Mouse (Mus musculus) heart, embryonic 14.5 days (tissue): ENCODE measurements around the gene Olfr504. TPM values are rescaled to one million over a fixed set of nuclear protein-coding genes. Genes with fewer than 3 reads are reported as not detected.

Experiments
- polyA plus RNA-seq: library from polyadenylated mRNA; unstranded; fragments of >200 nt; fragmentation: Nextera tagmentation; extraction: Ambion mirVana; gene quantifications from 2 replicates; pipeline ENCODE4 v1.2.1, GENCODE M21; 2014

Gene Olfr504
- polyA plus RNA-seq, 1 experiment from 2014 or later: not detected

Other genes with a start within 250 kb of the Olfr504 start
- not detected in 2 replicates for gene Olfr492, start 242.1 kb downstream of the Olfr504 start, polyA plus RNA-seq
- gene Olfr493, start 218.8 kb downstream of the Olfr504 start, polyA plus RNA-seq: not detected in 2 replicates
- gene Olfr494, start 200.5 kb downstream of the Olfr504 start, polyA plus RNA-seq: not detected in 2 replicates
- gene Olfr495, start 172.6 kb downstream of the Olfr504 start, polyA plus RNA-seq: not detected in 2 replicates
- gene Olfr497, start 145.4 kb downstream of the Olfr504 start, polyA plus RNA-seq: not detected in 2 replicates
- gene Olfr498, start 100.5 kb downstream of the Olfr504 start, polyA plus RNA-seq: not detected in 2 replicates
- gene Olfr502, start 40.7 kb downstream of the Olfr504 start, polyA plus RNA-seq: not detected in 2 replicates
- not detected in 2 replicates for gene Olfr503, start 21.3 kb downstream of the Olfr504 start, polyA plus RNA-seq
- not detected in 2 replicates for gene Olfr506, start 45.0 kb upstream of the Olfr504 start, polyA plus RNA-seq
- not detected in 2 replicates for gene Olfr507, start 56.0 kb upstream of the Olfr504 start, polyA plus RNA-seq
- gene Olfr508, start 64.2 kb upstream of the Olfr504 start, polyA plus RNA-seq: not detected in 2 replicates
- gene Olfr509, start 86.1 kb upstream of the Olfr504 start, polyA plus RNA-seq: 0.05 TPM in 1 of 2 replicates, not detected in the other
- not detected in 2 replicates for gene Olfr510, start 100.6 kb upstream of the Olfr504 start, polyA plus RNA-seq
- gene Olfr512, start 147.5 kb upstream of the Olfr504 start, polyA plus RNA-seq: not detected in 2 replicates
- gene Olfr513, start 185.2 kb upstream of the Olfr504 start, polyA plus RNA-seq: not detected in 2 replicates